Mouse (Mus musculus): Measurements from ENCODE around the gene Olfr741. TPM values are rescaled to one million over a fixed set of nuclear protein-coding genes. Genes with fewer than 3 reads are reported as not detected.

Gene Olfr741
- polyA plus RNA-seq (2016; fragmentation: Nextera tagmentation; extraction: Ambion mirVana), result not detected in 2 replicates

- Histone ChIP-seq H3K36me3 (no peaks in the 10 kb centered on the region), H3K4me1 (no peaks in the 10 kb centered on the region), H3K27me3 (ENCODE audit: low read depth, poor library complexity, severe bottlenecking) (no peaks in the 10 kb centered on the region), H3K27ac (replicated peaks) (no peak within 1 kb of the TSS), H3K4me3 (no peak within 1 kb of the TSS), H3K9me3 (replicated peaks) (no peaks in the 10 kb centered on the region)
- no peak for DNase-seq (ENCODE audit: low spot score)
- 75% methylated on average over 2 of the region's 2 CpGs for WGBS
Measured at GRCm38 (mm10) chr14:50472438-50472837, at the start of gene Olfr741. Olfr741 (plus strand) TSS chr14:50472738.

- WGBS, result 87% methylated on average over 3 of the region's 3 CpGs
Measured at GRCm38 (mm10) chr14:50445245-50445644, 27.3 kb upstream of the Olfr741 start, which contains the start of gene Olfr740. Olfr740 (plus strand) TSS chr14:50445545.

GRCm38 (mm10) chr14:50478406-50478805 lies 5.9 kb downstream of the Olfr741 start:
- H3K27ac ChIP-seq (replicated peaks), result no peak overlapping the region

More at GRCm38 (mm10) chr14:50445245-50445644, 27.3 kb upstream of the Olfr741 start, which contains the start of gene Olfr740:
- H3K9me3 ChIP-seq (replicated peaks), result no peaks in the 10 kb centered on the region
- H3K27ac ChIP-seq (replicated peaks), result no peak within 1 kb of the TSS
- no peaks in the 10 kb centered on the region for H3K4me1 ChIP-seq
- no peaks in the 10 kb centered on the region for H3K27me3 ChIP-seq (ENCODE audit: low read depth, poor library complexity, severe bottlenecking)
- H3K36me3 ChIP-seq, result no peaks in the 10 kb centered on the region
- no peak within 1 kb of the TSS for H3K4me3 ChIP-seq
- no peak for DNase-seq (ENCODE audit: low spot score)

GRCm38 (mm10) chr14:50503300-50503699 lies 30.8 kb downstream of the Olfr741 start, which contains the start of gene Olfr742:
Olfr742 (plus strand) TSS chr14:50503600.
- no peak within 1 kb of the TSS for H3K27ac ChIP-seq (replicated peaks)
- 68% methylated on average over 2 of the region's 2 CpGs for WGBS

More at GRCm38 (mm10) chr14:50478406-50478805, 5.9 kb downstream of the Olfr741 start:
- Histone ChIP-seq H3K36me3 (no peaks in the 10 kb centered on the region), H3K4me3 (no peak overlapping the region), H3K4me1 (no peaks in the 10 kb centered on the region), H3K27me3 (ENCODE audit: low read depth, poor library complexity, severe bottlenecking) (no peaks in the 10 kb centered on the region), H3K9me3 (replicated peaks) (peaks cover 5% of the 10 kb centered on the region; the same call in 1 of the 2 replicates)
- DNase-seq (ENCODE audit: low spot score), result no peak
- 78% methylated on average over 2 of the region's 2 CpGs for WGBS

GRCm38 (mm10) chr14:50521539-50521938 lies 49.0 kb downstream of the Olfr741 start, which contains the start of gene Olfr743:
Olfr743 (plus strand) TSS chr14:50521839.
- no peaks in the 10 kb centered on the region for H3K36me3 ChIP-seq
- H3K9me3 ChIP-seq (replicated peaks), result no peaks in the 10 kb centered on the region
- no peaks in the 10 kb centered on the region for H3K27me3 ChIP-seq (ENCODE audit: low read depth, poor library complexity, severe bottlenecking)
- no peak for DNase-seq (ENCODE audit: low spot score)
- no peaks in the 10 kb centered on the region for H3K4me1 ChIP-seq
- no peak within 1 kb of the TSS for H3K27ac ChIP-seq (replicated peaks)
- no peak within 1 kb of the TSS for H3K4me3 ChIP-seq

More at GRCm38 (mm10) chr14:50503300-50503699, 30.8 kb downstream of the Olfr741 start, which contains the start of gene Olfr742:
- Histone ChIP-seq H3K4me3 (no peak within 1 kb of the TSS), H3K27me3 (ENCODE audit: low read depth, poor library complexity, severe bottlenecking) (no peaks in the 10 kb centered on the region), H3K36me3 (no peaks in the 10 kb centered on the region), H3K9me3 (replicated peaks) (no peaks in the 10 kb centered on the region), H3K4me1 (no peaks in the 10 kb centered on the region)
- no peak for DNase-seq (ENCODE audit: low spot score)

Other genes with a start within 250 kb of the Olfr741 start
- not detected in 2 replicates for gene Olfr731, start 230.9 kb upstream of the Olfr741 start, polyA plus RNA-seq (2016; fragmentation: Nextera tagmentation; extraction: Ambion mirVana)
- not detected in 2 replicates for gene Olfr732, start 188.5 kb upstream of the Olfr741 start, polyA plus RNA-seq (2016; fragmentation: Nextera tagmentation; extraction: Ambion mirVana)
- not detected in 2 replicates for gene Olfr733, start 171.2 kb upstream of the Olfr741 start, polyA plus RNA-seq (2016; fragmentation: Nextera tagmentation; extraction: Ambion mirVana)
- not detected in 2 replicates for gene Olfr734, start 146.0 kb upstream of the Olfr741 start, polyA plus RNA-seq (2016; fragmentation: Nextera tagmentation; extraction: Ambion mirVana)
- gene Olfr735, start 123.9 kb upstream of the Olfr741 start, polyA plus RNA-seq (2016; fragmentation: Nextera tagmentation; extraction: Ambion mirVana), result not detected in 2 replicates
- not detected in 2 replicates for gene Tlr11, start 114.8 kb upstream of the Olfr741 start, polyA plus RNA-seq (2016; fragmentation: Nextera tagmentation; extraction: Ambion mirVana)
- gene Olfr736, start 91.6 kb upstream of the Olfr741 start, polyA plus RNA-seq (2016; fragmentation: Nextera tagmentation; extraction: Ambion mirVana), result not detected in 2 replicates
- not detected in 2 replicates for gene Olfr738, start 65.2 kb upstream of the Olfr741 start, polyA plus RNA-seq (2016; fragmentation: Nextera tagmentation; extraction: Ambion mirVana)
- gene Olfr739, start 54.1 kb upstream of the Olfr741 start, polyA plus RNA-seq (2016; fragmentation: Nextera tagmentation; extraction: Ambion mirVana), result not detected in 2 replicates
- gene Olfr740, start 27.2 kb upstream of the Olfr741 start, polyA plus RNA-seq (2016; fragmentation: Nextera tagmentation; extraction: Ambion mirVana), result not detected in 2 replicates
- not detected in 2 replicates for gene Olfr742, start 30.9 kb downstream of the Olfr741 start, polyA plus RNA-seq (2016; fragmentation: Nextera tagmentation; extraction: Ambion mirVana)
- gene Olfr743, start 49.1 kb downstream of the Olfr741 start, polyA plus RNA-seq (2016; fragmentation: Nextera tagmentation; extraction: Ambion mirVana), result not detected in 2 replicates
- gene Olfr744, start 142.1 kb downstream of the Olfr741 start, polyA plus RNA-seq (2016; fragmentation: Nextera tagmentation; extraction: Ambion mirVana), result not detected in 2 replicates
- gene Olfr745, start 166.7 kb downstream of the Olfr741 start, polyA plus RNA-seq (2016; fragmentation: Nextera tagmentation; extraction: Ambion mirVana), result not detected in 2 replicates
- gene Olfr746, start 174.3 kb downstream of the Olfr741 start, polyA plus RNA-seq (2016; fragmentation: Nextera tagmentation; extraction: Ambion mirVana), result not detected in 2 replicates
- gene Olfr747, start 220.5 kb downstream of the Olfr741 start, polyA plus RNA-seq (2016; fragmentation: Nextera tagmentation; extraction: Ambion mirVana), result not detected in 2 replicates
- gene Olfr748, start 234.6 kb downstream of the Olfr741 start, polyA plus RNA-seq (2016; fragmentation: Nextera tagmentation; extraction: Ambion mirVana), result not detected in 2 replicates

Data from midbrain, embryonic 10.5 days (tissue).